8 mouse cellular contexts compared by ENCODE assay signal in genomic region chr7:141463824-141464602, GRCm38 (mm10). TPM values are rescaled to one million over a fixed set of nuclear protein-coding genes. Genes with fewer than 3 reads are reported as not detected.
DNase-seq lines count a peak whose midpoint lies in the region; ATAC-seq and TF ChIP-seq lines count a peak whose summit lies in the region.

No protein-coding gene starts in this region.

- H3K36me3 ChIP-seq in embryonic facial prominence, embryonic 15.5 days: 0 out of 2 replicates have a peak, but pooled peaks cover 4% of the 10 kb centered on the region
- H3K36me3 ChIP-seq in hindbrain, embryonic 15.5 days: peaks cover 6% of the 10 kb centered on the region; the same call in 1 of the 2 replicates
- H3K36me3 ChIP-seq in liver, embryonic 13.5 days: no peaks in the 10 kb centered on the region
- H3K36me3 ChIP-seq in small intestine, adult 2 months (ENCODE audit: control insufficient read depth, insufficient read depth, low read length): peaks cover 11% of the 10 kb centered on the region

- no peak for ATAC-seq in embryonic facial prominence, embryonic 15.5 days (ENCODE audit: insufficient number of reproducible peaks, low FRiP score, low TSS enrichment, low read depth)
- no peak for ATAC-seq in hindbrain, embryonic 15.5 days (ENCODE audit: low FRiP score, low read depth)
- ATAC-seq in liver, embryonic 13.5 days (ENCODE audit: low read depth): no peak

- WGBS in embryonic facial prominence, embryonic 15.5 days: 26% methylated on average over 12 of the region's 12 CpGs
- 22% methylated on average over 12 of the region's 12 CpGs for WGBS in hindbrain, embryonic 15.5 days
- WGBS in liver, embryonic 13.5 days (ENCODE audit: insufficient replicate concordance): 24% methylated on average over 12 of the region's 12 CpGs
- WGBS in small intestine, adult 2 months: 69% methylated on average over 12 of the region's 12 CpGs

- no peaks in the 10 kb centered on the region for H3K9me3 ChIP-seq in embryonic facial prominence, embryonic 15.5 days (replicated peaks)
- no peaks in the 10 kb centered on the region for H3K9me3 ChIP-seq in hindbrain, embryonic 15.5 days
- H3K9me3 ChIP-seq in liver, embryonic 13.5 days (replicated peaks): no peaks in the 10 kb centered on the region

- peak overlapping the region; percentile 43 for H3K4me2 ChIP-seq in embryonic facial prominence, embryonic 15.5 days (replicated peaks)
- peak overlapping the region; percentile 40 for H3K4me2 ChIP-seq in hindbrain, embryonic 15.5 days
- peak overlapping the region; percentile 46; the same call in 1 of the 2 replicates for H3K4me2 ChIP-seq in liver, embryonic 13.5 days

- H3K4me3 ChIP-seq in embryonic facial prominence, embryonic 15.5 days (replicated peaks): peak overlapping the region; percentile 27; the same call in 1 of the 2 replicates
- 0 out of 2 replicates have a peak overlapping the region, but pooled peaks have one; percentile 10 for H3K4me3 ChIP-seq in hindbrain, embryonic 15.5 days
- H3K4me3 ChIP-seq in liver, embryonic 13.5 days (replicated peaks): peak overlapping the region; percentile 14; the same call in 1 of the 2 replicates
- H3K4me3 ChIP-seq in small intestine, adult 2 months (ENCODE audit: low read depth, low read length): peak overlapping the region; percentile 37

- no peak overlapping the region for H3K9ac ChIP-seq in embryonic facial prominence, embryonic 15.5 days
- H3K9ac ChIP-seq in hindbrain, embryonic 15.5 days: no peak overlapping the region
- H3K9ac ChIP-seq in liver, embryonic 13.5 days: no peak overlapping the region

- no peak for TF ChIP-seq POLR2A in small intestine, adult 2 months (IDR thresholded peaks at IDR 0.05; ENCODE audit: low read depth, low read length)

- H3K27ac ChIP-seq in embryonic facial prominence, embryonic 15.5 days (replicated peaks): 0 out of 2 replicates have a peak overlapping the region, but pooled peaks have one; percentile 5
- H3K27ac ChIP-seq in hindbrain, embryonic 15.5 days (replicated peaks): no peak overlapping the region
- no peak overlapping the region for H3K27ac ChIP-seq in liver, embryonic 13.5 days
- peak overlapping the region; percentile 29; the same call in 1 of the 2 replicates for H3K27ac ChIP-seq in small intestine, adult 2 months (ENCODE audit: insufficient read depth, low read depth, low read length)

- peaks cover 70% of the 10 kb centered on the region for H3K27me3 ChIP-seq in embryonic facial prominence, embryonic 15.5 days
- H3K27me3 ChIP-seq in hindbrain, embryonic 15.5 days: peaks cover 75% of the 10 kb centered on the region
- H3K27me3 ChIP-seq in liver, embryonic 13.5 days: peaks cover 78% of the 10 kb centered on the region
- H3K27me3 ChIP-seq in small intestine, adult 2 months (ENCODE audit: control insufficient read depth, insufficient read depth, low read length): no peaks in the 10 kb centered on the region

- TF ChIP-seq CTCF in small intestine, adult 2 months (IDR thresholded peaks at IDR 0.05; ENCODE audit: extremely low read depth, insufficient read length, insufficient replicate concordance, low read depth, low read length): no peak

- H3K4me1 ChIP-seq in embryonic facial prominence, embryonic 15.5 days: peaks cover 52% of the 10 kb centered on the region
- peaks cover 41% of the 10 kb centered on the region for H3K4me1 ChIP-seq in hindbrain, embryonic 15.5 days (replicated peaks)
- peaks cover 62% of the 10 kb centered on the region for H3K4me1 ChIP-seq in liver, embryonic 13.5 days (replicated peaks)
- peaks cover 41% of the 10 kb centered on the region for H3K4me1 ChIP-seq in small intestine, adult 2 months (ENCODE audit: control insufficient read depth, insufficient read depth, insufficient read length, low read length)

- DNase-seq in adrenal gland, adult (ENCODE audit: inconsistent age in 2 of 2, low spot score in 1 of 2): peak; percentile 67 to 82
- no peak for DNase-seq in adrenal gland, postnatal 10 days
- no peak for DNase-seq in liver, embryonic 13.5 days
- no peak for DNase-seq in layer of hippocampus, adult 11-12 months (ENCODE audit: low spot score)
- DNase-seq in thymus, postnatal 0 days (ENCODE audit: low spot score): no peak

RNA-seq across cellular contexts. Expression of gene Cracr2b, which starts 3.1 kb away (rescaled TPM):
- total RNA-seq in adrenal gland, postnatal 10 days (2021): 10 to 100 TPM; 16.8 to 19.6 TPM
- polyA plus RNA-seq in embryonic facial prominence, embryonic 15.5 days (2015; fragmentation: Nextera tagmentation; extraction: Ambion mirVana): 21.6 and 26.9 TPM in 2 replicates
- 7.1 and 9.5 TPM in 2 replicates for polyA plus RNA-seq in hindbrain, embryonic 15.5 days (2015; fragmentation: Nextera tagmentation; extraction: Ambion mirVana)
- 3.6 and 4.0 TPM in 2 replicates for polyA plus RNA-seq in liver, embryonic 13.5 days (2015; fragmentation: Nextera tagmentation; extraction: Ambion mirVana)
- 32.6 and 57.1 TPM in 2 replicates for polyA plus RNA-seq in small intestine, adult 2 months (2012; rRNA removed)
- polyA plus RNA-seq in thymus, postnatal 0 days (2015; fragmentation: Nextera tagmentation; extraction: Ambion mirVana): 6.1 and 8.9 TPM in 2 replicates

RNA-seq across cellular contexts. Expression of gene Cd151, which starts 3.2 kb away (rescaled TPM):
- 100 to 1,000 TPM; 184 to 198 TPM for total RNA-seq in adrenal gland, postnatal 10 days (2021)
- 23.9 and 26.5 TPM in 2 replicates for polyA plus RNA-seq in embryonic facial prominence, embryonic 15.5 days (2015; fragmentation: Nextera tagmentation; extraction: Ambion mirVana)
- 20.6 and 20.7 TPM in 2 replicates for polyA plus RNA-seq in hindbrain, embryonic 15.5 days (2015; fragmentation: Nextera tagmentation; extraction: Ambion mirVana)
- polyA plus RNA-seq in liver, embryonic 13.5 days (2015; fragmentation: Nextera tagmentation; extraction: Ambion mirVana): 4.1 and 5.0 TPM in 2 replicates
- 209 and 414 TPM in 2 replicates for polyA plus RNA-seq in small intestine, adult 2 months (2012; rRNA removed)
- 11.7 and 13.0 TPM in 2 replicates for polyA plus RNA-seq in thymus, postnatal 0 days (2015; fragmentation: Nextera tagmentation; extraction: Ambion mirVana)

RNA-seq across cellular contexts. Expression of gene Pnpla2, which starts 9.0 kb away (rescaled TPM):
- total RNA-seq in adrenal gland, postnatal 10 days (2021): 1,000 to 10,000 TPM; 1,181 to 1,292 TPM
- polyA plus RNA-seq in embryonic facial prominence, embryonic 15.5 days (2015; fragmentation: Nextera tagmentation; extraction: Ambion mirVana): 22.2 and 27.9 TPM in 2 replicates
- polyA plus RNA-seq in hindbrain, embryonic 15.5 days (2015; fragmentation: Nextera tagmentation; extraction: Ambion mirVana): 19.7 and 19.8 TPM in 2 replicates
- polyA plus RNA-seq in liver, embryonic 13.5 days (2015; fragmentation: Nextera tagmentation; extraction: Ambion mirVana): 11.9 and 13.8 TPM in 2 replicates
- 86.0 and 319 TPM in 2 replicates for polyA plus RNA-seq in small intestine, adult 2 months (2012; rRNA removed)
- 49.2 and 50.5 TPM in 2 replicates for polyA plus RNA-seq in thymus, postnatal 0 days (2015; fragmentation: Nextera tagmentation; extraction: Ambion mirVana)

RNA-seq across cellular contexts. Expression of gene Polr2l, which starts 10.9 kb away (rescaled TPM):
- total RNA-seq in adrenal gland, postnatal 10 days (2021): 10 to 100 TPM; 58.3 to 59.7 TPM
- 63.9 and 66.4 TPM in 2 replicates for polyA plus RNA-seq in embryonic facial prominence, embryonic 15.5 days (2015; fragmentation: Nextera tagmentation; extraction: Ambion mirVana)
- 85.9 and 86.2 TPM in 2 replicates for polyA plus RNA-seq in hindbrain, embryonic 15.5 days (2015; fragmentation: Nextera tagmentation; extraction: Ambion mirVana)
- polyA plus RNA-seq in liver, embryonic 13.5 days (2015; fragmentation: Nextera tagmentation; extraction: Ambion mirVana): 63.9 and 72.4 TPM in 2 replicates
- 29.9 and 30.2 TPM in 2 replicates for polyA plus RNA-seq in small intestine, adult 2 months (2012; rRNA removed)
- polyA plus RNA-seq in thymus, postnatal 0 days (2015; fragmentation: Nextera tagmentation; extraction: Ambion mirVana): 73.5 and 85.3 TPM in 2 replicates

RNA-seq across cellular contexts. Expression of gene Tspan4, which starts 11.0 kb away (rescaled TPM):
- 10 to 100 TPM; 53.8 to 57.1 TPM for total RNA-seq in adrenal gland, postnatal 10 days (2021)
- 60.8 and 67.9 TPM in 2 replicates for polyA plus RNA-seq in embryonic facial prominence, embryonic 15.5 days (2015; fragmentation: Nextera tagmentation; extraction: Ambion mirVana)
- polyA plus RNA-seq in hindbrain, embryonic 15.5 days (2015; fragmentation: Nextera tagmentation; extraction: Ambion mirVana): 63.2 and 66.7 TPM in 2 replicates
- 49.3 and 49.7 TPM in 2 replicates for polyA plus RNA-seq in liver, embryonic 13.5 days (2015; fragmentation: Nextera tagmentation; extraction: Ambion mirVana)
- 15.7 and 16.1 TPM in 2 replicates for polyA plus RNA-seq in small intestine, adult 2 months (2012; rRNA removed)
- polyA plus RNA-seq in thymus, postnatal 0 days (2015; fragmentation: Nextera tagmentation; extraction: Ambion mirVana): 24.7 and 28.5 TPM in 2 replicates

Comparison
In these comparisons a context has a peak if more than half of its experiments do, and no peak if none do; other contexts are left out.
1. DNase-seq: peak in adrenal gland, adult (2 of 2); none in adrenal gland, postnatal 10 days (single experiment), liver, embryonic 13.5 days (single experiment), layer of hippocampus, adult 11-12 months (single experiment) and thymus, postnatal 0 days (single experiment).
2. H3K27ac ChIP-seq: peak in embryonic facial prominence, embryonic 15.5 days (single experiment) and small intestine, adult 2 months (single experiment); none in hindbrain, embryonic 15.5 days (single experiment) and liver, embryonic 13.5 days (single experiment).
3. Peak in every context shown above with its lines, with median percentiles within 50 percentile points of each other: H3K4me2 ChIP-seq and H3K4me3 ChIP-seq.